Mouse (Mus musculus) spleen, postnatal 36 days (tissue): ENCODE data around the gene Crtac1.

Experiments
- DNase-seq, 2 experiments: peaks; one replicate each; pipeline ENCODE4 v3.0.0; 2022; ENCODE audit warnings: low spot score in 2 of 2, mixed read lengths in 1 of 2

Crtac1 gene

DNA sequence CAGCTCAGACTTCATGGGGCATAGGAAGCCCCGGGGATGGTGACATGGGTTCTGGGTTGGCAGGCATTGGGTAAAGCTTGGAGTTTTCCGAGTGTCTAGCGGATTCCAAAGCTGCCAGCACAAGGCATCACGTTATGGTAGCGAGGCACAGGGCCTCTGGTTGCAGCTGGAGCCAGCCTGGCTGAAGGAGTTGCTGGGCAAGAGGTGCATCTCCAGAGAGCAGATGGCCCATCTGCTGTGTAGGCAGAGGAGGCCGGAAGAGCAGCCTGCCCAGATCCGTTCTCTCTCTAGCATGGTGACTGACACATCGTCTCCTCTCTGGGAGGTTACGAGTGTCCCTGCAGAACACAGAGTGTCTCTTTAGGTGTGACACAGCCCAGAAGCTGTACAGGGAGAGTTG is 103.4 kb downstream of the Crtac1 start:
- no peak for DNase-seq

GRCm38 (mm10) chr19:42325894-42326293 is 105.7 kb downstream of the Crtac1 start:
- DNase-seq = no peak

DNA sequence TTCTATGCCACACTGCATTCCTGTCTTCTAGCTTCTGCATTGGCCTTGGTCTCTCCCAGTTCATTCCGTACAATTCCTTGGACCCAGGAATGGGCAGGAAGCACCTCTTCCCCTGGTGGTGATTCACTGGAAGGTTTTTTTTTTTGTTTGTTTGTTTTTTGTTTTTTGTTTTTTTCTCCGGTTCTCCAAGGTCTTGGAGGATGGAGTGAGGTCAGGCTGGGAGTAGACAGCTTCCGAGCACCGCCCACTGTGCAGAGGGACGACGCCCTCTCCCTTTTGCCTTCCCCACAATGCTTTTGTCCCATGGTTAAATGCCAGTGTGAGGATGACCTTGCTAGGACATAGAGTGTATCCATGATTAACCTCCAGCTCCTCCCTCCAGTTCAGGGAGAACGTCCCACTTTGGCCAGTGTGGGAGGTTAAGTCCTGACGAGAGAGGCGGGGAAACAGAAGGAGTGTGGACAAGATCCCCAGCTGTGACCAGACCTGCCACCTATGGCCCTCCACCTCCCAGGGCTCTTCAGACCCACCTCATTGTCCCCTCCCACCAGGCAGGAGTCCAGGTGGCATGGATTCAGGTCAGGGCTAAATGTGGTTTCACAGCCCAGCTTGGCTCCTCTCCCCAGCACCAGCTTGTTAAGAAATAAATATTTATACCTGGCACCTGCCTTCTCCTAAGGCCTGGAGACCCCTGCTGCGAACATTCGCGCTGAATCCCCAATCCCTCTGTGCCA is 109.1 kb downstream of the Crtac1 start:
- DNase-seq = no peak

DNA sequence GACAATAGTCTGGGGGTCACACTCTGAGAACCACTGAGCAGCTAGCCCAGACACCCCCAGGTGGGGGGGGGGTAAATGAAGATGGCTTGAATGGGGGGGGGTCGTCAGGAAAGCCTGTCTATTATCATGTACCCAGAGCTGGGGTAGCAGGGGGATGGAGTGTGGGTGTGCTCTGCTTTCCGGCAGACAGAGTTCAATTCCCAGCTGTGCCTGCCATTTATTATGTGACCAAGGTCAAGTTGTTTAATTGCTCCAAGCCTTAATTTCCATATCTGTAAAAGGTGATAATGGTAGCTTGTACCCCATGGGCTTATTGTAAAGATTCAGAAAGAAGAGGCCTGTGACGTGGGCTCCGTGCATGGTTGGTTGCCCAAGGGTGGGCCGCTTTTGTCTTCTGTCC is 109.6 kb downstream of the Crtac1 start:
- no peak for DNase-seq

DNA sequence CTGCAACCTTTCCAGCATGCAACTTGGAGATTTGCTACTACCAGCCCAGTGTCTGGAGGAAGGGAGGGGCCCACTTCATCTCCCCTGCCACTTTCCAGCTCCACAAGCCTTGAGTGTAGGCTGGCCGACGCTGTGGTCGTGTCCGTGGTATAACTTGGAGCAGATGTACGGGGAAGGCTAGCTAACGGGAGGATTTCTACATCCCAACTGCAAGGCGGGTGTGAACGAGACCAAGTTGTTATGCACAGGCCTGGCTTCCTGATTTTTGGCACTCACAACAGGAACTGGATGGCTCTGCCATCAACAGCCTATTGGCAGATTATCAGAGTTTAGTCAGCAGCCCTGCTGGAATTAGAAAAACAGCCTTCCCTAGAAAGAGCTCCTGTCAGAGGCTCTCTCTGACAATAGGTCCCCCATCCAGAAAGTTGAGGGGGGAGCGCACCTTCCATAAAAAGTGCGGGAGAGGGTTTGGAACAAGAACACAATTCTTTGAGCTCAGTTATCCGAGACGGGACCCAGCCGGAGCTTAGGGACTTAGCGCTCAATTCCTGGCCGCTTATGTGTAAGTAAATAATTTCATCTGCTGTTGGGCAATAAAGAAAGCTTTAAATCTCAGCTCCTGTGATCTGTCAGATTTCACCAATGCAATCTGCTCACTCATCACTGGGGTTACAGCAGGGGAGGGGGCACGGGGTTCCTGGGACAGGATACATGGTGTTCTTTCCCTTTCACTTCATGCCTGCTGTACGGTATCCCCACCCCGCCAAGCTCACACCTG is 113.7 kb downstream of the Crtac1 start:
- no peak for DNase-seq

GRCm38 (mm10) chr19:42316998-42317397 is 114.6 kb downstream of the Crtac1 start:
- DNase-seq = no peak

DNA sequence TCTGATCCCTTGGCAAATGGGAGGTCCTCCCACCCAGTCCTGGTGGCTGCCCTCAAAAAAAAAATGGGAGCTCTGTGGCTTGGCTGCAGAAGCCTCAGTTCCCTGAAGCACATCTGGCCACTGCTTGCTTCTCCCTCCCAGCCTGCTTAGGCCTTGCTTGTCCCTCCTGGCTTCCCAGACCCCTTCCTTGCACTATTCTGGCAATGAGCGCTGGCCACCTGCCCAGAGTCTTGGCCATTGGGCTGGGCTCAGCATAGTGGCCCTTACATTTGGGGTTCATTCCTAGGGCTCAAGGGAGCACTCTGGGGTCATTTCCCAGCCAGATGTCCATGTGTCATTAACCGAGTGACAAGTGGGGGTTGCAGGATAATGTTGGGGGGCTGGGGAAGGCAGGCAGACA is 115.1 kb downstream of the Crtac1 start:
- DNase-seq = no peak

GRCm38 (mm10) chr19:42315914-42316313 is 115.7 kb downstream of the Crtac1 start:
- DNase-seq = peak; percentile 11 to 14

DNA sequence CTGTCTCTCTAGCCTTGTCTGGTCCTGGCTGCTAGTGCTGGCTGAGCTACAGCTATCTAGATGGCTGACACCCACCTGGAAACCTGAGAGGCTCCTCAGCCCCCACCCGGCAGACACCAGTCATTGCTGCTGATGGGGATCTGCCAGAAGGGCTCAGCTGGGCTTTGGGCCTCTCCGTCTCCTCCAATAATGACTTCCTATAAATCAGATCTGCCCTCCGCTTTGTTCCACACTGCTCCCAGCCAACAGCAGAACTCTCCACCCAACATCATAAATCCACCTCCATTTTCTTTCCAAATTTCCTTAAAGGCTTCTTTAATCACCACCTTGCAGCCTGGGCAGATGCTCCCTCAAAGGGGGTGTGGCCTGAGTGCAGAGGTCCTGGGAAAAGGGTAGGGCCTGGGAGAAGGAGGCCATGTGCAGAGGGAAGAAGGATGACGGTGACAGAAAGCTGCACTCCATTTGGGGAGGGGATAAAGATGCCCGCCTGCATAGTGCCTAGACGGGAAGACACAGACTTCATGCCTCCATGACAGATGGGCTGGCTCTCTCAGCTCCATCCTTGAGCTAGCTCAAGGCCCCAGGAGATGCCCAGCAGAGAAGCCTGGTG is 116.4 kb downstream of the Crtac1 start:
- DNase-seq = no peak

- no peak for DNase-seq
Measured at GRCm38 (mm10) chr19:42312191-42312590, 119.4 kb downstream of the Crtac1 start.

DNA sequence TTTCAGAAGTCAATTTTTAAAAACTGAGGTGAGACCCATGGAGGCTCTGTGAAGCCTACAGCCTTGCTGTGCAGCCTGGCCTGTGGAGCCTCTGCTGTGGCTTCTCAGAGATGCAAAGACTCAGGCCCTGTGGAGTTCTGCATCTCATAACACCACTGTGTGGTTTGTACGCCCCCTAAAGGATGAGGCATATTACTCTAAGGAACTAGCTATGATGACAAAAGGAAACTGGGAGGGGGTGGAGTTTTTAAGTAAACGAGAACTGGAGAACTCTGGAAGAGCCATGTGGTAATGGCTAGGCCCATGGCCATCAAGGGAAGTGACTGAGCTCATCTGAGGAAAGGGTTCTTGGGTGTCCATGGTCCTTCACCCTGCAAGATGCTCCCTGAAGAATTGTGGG is 120.3 kb downstream of the Crtac1 start:
- DNase-seq = no peak

DNA sequence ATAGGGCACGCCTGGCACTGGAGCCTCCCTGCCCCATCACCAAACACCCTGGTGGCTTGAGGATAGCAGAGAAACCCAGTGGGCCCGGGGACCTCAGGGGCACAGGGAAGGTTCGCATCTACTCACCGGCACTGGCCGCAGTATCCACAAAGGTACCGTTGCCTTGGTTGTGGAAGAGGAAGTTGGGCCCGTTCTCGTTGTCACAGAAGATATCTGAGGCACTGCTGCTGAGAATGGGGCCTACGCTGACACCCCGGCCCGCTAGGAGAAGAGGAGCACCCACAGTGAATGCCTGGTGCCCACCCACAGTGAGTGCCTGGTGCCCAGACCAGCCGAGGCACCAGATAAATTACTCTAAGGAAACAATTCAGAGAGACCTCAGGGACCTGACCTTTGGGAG is 122.7 kb downstream of the Crtac1 start:
- no peak for DNase-seq

DNA sequence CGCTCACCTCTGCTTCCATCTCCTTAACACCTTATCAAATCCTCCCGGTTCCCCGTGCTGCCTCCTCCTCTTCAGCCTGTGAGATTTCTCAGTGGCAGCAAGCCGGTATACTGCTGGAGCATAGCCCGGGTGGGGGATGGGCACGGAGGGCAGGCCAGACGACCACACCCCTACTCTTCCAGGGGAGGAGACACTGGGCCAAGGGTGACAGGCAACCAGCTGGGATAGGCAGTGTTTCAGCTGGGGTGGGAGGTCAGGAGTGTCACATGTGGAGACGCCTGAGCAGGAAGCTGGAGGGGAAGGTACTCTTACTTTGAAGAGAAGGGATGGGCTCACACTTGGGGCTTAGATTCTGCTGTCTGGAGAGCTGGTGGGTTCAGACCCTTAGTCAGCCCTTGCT is 124.6 kb downstream of the Crtac1 start:
- DNase-seq = no peak

DNA sequence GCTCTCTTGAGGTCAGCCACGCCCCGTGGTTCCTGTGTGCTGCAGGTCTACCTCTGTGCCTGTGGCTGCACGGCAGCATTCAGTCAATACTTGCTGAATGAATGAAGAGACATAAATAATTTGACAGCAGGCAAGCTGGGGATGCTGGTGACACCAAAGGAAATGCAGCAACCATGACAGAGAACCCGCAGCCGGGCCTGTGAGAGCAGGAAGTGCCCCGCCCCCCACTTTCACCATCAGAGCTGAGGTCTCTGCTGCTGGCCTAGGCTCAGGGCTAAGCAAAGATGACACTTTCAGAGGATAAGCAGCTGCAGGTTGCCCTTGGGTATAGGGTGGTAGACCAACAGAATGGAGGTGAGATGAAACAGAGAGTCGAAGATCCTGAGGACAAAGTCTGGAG is 125.4 kb downstream of the Crtac1 start:
- DNase-seq = peak; percentile 29 to 43

DNA sequence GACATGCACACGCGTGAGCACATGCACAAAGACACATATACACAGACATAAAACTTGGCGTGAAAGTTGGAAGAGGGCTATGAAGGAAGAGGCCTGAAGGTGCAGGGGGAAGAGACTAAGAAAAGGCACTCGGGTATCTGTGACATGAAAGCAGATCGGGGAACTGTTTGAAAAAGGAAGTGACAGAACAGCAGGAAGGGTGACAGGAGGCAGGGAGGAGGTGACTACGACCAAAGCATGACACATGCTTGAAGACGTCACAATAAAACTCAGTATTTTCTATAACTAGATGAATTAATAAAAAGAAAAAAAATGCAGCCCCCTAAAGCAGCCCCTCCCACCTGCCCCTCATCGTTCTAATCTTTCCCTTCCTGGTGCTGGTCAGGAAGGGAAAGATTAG is 125.8 kb downstream of the Crtac1 start:
- no peak for DNase-seq

DNA sequence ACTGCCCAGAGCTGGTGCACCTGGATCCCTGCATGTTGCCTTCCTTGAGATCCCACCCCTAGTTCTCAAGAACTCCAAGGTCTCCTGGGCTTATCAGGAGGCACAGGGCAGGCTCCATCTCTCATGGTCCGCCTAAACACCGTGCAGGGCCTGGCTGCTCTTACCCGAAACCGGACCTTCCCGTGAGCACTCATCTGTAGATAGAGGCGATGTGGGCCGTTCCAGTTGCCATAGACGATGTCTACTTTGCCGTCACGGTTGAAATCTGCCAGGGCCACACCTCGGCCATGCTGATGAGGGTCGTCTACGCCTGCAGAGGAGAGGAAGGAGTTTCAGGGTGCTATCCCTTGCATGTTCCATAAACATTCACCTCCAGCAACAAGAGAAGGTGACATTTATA is 127.1 kb downstream of the Crtac1 start:
- DNase-seq = no peak

DNA sequence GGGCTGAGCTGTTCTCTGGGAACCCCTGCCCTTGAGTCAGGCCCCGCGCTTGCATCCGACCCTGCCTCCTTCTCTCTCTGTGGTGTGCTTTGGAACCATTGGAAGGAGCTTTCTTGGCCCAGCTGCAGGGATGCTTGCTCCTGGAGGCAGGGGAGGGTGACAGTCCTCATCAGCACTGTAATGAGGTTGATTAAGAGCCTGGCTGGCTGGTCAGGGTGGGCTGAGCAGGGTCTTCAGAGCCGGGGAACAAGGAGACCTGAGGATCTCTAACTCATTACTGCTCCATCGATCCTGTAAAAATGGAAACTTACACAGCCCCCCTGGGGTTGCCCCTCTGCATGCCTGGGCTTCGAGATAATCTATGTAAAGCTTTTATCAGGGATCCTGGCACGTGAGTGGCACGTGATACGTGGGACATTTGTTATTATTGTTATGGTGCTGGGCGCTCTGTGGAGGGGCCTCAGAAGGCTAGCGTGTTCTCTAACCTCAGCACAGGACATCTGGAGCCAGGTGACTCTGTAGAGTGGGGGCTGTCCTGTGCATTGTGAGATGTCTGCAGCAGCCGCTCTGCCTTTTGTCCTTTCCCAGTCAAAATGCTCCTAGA is 128.3 kb downstream of the Crtac1 start:
- no peak for DNase-seq

GRCm38 (mm10) chr19:42293216-42293615 is 138.4 kb downstream of the Crtac1 start:
- DNase-seq = no peak

DNA sequence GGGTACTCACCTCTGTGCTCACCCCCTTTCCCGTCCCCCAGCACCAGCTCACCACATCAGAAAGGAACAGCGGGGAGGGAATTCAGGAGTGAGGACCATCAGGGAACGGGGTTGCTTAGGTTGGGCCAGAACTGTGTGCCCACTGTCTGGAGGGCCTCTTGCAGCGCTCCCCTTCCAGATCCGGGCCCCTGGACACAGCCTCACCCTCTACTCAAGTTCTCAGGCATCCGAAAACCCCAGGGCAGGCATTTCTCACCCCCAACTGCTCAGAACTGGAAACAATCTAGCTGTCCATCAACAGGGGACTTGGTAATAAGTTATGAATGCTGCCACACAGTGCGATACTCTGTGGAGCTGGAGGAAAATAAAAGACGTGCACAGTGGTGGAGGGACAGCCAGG is 139.5 kb downstream of the Crtac1 start:
- no peak for DNase-seq

- DNase-seq = no peak
Measured at GRCm38 (mm10) chr19:42290954-42291661, 140.5 kb downstream of the Crtac1 start.

DNA sequence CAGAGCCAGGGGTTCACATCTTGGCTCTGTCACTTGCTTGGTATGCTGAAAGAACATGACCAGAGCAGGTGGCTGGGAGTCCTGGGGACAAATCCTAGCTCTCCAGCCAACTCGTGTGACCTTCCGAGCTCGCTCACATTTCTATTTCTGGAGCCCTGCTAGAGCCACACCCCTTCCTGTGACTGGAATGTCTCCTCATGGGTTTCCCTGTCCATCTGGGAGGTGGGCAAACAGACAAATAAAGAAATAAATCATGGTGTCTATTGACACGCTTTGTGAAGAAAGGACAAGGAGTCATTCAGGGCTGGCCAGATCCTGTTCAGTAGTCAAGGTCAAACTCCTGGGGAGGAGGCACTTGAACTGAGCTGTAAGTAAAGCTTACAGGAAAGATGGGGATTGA is 143.2 kb downstream of the Crtac1 start:
- no peak for DNase-seq

DNA sequence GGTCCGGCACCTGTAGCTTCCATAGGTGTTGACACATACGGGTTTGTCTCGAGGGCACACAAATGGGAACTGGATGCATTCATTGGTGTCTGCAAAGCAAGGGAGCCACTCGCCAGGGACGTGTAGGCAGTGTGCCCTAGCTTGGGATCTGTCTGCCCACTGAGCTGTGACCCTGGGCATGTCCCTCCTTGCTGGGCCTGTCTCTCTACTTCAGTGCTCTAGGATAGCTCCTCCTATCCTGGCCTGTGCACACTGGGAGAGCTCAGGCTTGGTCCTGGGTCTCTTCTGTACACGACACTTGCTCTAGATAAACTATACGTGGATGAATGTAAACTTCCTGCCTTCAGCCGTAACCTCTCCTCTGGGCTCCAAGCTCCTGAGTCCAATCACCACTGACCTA is 147.4 kb downstream of the Crtac1 start:
- DNase-seq = no peak
